Mouse (Mus musculus) layer of hippocampus, adult 9-10 months (tissue): Measurements from ENCODE around the gene Pde12.
"Not testable (repeated sequence)": the region's sequence is repeated elsewhere in the genome, so short reads cannot be mapped to it uniquely, and the experiment has no call there.

Experiments used
- DNase-seq: peaks from one replicate; pipeline ENCODE4 v3.0.0; 2022; ENCODE audit warnings: low spot score

The Pde12 gene

DNA sequence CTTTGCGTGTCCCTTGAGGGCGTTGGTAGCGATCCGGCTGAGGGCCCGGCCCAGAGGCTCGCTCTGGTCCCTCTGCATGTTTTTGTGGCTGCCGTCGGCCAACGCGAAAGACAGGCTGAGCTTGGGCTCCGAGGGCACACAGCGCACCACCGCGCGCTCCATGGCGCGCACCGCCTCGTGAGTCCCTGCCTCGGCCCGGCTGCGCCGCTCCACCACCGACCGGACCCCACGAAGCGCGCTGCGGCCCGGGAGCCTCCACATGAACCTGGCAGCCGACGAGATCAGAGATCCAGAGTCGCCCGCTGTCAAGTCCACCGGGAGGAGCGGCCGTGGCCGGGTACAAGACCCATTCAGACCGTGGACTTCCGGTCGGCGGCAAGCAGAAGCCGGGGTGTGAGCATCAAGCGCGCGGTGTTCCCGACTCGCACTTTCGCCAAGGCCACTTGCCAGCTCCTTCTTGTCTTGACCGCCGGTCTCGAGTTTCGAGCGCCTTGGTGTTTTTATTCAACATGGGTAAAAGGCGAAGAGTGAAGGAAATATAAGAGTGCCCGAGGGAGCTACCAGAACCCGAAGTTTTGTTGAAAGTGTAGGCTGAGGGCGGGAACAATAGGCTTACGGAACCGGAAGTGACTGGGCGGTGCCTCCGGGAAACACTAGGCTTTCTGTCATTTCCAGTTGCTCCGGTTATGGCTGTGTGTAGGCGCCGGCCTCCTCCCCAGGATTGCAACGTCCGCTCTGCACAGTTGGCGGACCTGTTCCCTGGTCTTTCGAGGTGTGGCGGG lies at the start of gene Pde12:
TSS of gene Pde12 (minus strand) at position 592 of the 782 bp plus-strand sequence.
- DNase-seq: peak; percentile 92

DNA sequence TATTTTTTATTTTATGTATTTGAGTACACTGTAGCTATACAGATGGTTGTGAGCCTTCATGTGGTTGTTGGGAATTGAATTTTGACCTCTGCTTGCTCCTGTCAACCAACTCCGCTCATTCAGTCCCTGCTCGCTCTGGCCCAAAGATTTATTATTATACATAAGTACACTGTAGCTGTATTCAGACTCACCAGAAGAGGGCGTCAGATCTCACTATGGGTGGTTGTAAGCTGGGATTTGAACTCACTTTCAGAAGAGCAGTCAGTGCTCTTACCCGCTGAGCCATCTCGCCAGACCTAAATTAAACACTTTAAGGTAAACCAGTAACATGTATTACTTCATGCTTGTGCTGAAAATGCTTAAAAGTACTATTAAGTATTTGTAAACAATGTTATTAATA lies 35.6 kb upstream of the Pde12 start:
- DNase-seq: not testable (repeated sequence)

DNA sequence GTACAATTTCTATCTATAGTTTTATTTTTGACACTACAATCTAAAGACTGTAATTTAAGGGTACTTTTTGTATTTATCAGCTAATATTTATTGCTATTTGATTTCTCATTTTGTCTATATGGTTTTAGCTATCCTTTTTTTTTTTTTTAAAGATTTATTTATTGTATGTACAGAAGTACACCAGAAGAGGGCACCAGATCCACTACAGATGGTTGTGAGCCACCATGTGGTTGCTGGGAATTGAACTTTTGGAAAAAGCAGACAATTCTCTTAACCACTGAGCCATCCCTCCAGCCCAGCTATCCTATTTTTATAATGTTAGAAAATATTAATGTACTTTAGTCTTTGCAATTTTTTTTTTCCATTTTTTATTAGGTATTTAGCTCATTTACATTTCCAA lies 28.2 kb upstream of the Pde12 start:
- no peak for DNase-seq

DNA sequence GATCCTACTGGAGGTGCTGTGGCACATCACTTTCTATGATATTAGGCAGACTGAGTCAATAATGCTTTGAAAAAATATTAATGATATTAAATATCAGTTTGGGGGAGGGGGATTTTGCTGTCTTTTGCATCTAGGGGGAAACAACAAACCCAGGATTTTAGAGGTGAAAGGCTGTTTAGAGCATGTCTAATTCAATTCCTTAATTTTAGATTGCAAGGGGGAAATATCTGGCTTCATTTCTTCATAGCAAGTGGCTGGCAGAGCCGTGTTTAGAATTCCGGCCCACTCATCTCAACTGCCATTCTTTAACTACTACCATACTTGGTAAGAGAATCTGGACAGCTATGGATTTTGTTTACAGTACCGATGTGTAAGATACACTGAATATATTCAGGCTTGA lies 23.3 kb upstream of the Pde12 start, which contains the start of gene Dnah12:
TSS of gene Dnah12 (plus strand) at position 301 of the 400 bp plus-strand sequence.
- DNase-seq: no peak

DNA sequence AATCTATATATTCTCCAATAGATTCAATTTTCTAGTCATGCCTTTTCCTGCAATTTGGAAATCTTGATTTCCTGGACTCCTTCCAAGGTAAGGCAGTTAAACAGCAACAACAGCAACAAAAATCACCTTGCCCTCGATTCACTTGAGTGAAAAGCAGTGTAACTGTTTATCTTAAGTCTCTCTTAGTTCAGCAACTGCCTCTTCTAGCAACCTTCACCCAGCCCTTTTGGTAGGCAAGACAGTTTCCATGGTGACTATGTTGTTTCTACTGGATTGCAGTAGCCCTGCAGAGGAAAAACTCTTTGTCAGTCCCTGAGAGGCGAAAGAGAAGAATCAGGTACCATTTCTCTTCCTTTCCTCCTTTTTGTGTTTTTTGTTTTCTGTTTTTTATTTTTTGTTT lies 21.7 kb upstream of the Pde12 start:
- no peak for DNase-seq

DNA sequence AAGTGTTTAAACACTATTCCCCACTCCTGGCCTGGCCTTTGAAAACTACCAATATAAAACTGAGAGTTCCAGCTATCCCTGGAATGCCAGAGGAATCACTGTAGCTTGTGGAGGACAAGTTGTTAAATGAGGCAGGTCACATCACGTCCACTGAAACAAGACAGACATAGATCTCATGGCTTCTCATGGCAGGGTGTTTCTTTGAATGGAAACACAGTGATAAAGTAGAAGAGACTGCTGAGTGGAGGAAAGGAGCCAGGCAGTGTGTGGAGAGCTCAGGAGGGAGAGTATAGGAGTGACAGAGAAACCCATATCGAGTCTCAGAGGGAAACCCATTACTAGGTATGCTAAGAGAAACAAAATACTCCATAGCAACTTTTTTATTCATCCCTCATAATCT lies 21.0 kb upstream of the Pde12 start:
- DNase-seq: no peak

DNA sequence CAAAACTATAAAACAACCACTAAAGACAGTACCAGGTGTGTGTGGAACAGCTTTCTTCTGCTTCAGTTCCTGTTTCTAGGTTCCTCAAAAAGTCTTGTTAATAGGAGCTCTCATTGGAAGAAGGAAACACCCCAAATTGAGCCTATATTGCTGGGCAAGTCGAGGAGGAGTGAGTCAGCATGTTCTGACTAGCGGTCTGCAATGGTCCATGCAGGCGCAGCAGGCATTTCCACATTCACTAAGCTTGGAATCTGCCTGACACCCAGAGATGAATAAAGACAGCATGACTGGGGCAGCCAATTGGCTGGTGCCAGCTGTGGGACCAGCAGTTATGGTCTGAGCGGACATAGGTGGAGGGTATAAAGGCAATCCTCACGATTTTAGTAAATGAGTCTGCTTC lies 6.1 kb upstream of the Pde12 start:
- DNase-seq: no peak

DNA sequence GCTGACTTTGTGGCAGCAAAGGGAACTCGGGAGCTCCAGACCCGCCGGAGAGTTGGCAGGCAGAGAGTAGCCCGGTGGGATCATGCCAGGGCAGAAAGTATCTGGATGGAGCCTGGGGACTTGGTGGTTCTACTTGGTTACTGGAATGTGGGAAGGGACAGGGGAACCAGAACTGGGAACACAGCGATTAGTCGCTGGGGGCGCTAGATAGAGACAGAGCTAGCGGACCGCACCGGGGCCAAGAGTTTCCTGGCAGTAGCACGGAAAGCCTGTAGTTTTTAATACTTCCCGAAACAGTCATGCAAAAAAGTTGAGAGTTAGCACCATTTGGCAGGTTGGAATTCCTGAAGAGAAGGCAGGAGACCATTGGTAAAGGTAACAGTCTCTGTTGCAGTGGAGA lies 5.7 kb upstream of the Pde12 start:
- DNase-seq: no peak

DNA sequence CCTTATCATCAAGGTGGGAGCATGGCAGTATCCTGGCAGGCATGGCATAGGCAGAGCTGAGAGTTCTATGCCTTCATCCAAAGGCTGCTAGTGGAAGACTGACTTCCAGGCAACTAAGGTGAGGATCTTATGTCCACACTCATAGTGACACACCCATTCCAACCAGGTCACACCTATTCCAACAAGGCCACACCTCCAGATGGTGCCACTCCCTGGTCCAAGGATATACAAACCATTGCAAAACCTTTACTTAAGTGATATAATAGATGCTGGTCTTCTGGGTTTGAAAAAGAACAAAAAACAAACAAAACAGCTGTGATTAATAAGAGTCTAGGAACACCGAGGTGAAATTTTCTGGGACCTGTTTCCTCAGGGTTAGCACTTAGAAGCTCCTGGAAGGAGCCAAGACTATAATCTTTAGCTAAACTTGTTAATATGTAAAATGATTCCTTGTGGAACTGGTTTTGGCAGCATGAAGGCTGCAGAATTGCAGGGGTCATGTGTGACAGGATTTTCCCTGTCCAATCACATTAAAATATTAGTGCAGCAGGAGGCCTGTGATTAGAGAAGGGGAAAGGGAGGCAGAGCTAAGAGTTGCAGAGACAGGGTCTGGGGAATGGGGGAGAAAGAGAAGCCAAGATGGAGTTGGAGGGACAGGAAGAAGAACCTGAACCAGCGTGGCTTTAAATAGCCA lies 4.9 kb upstream of the Pde12 start:
- DNase-seq: not testable (repeated sequence)

DNA sequence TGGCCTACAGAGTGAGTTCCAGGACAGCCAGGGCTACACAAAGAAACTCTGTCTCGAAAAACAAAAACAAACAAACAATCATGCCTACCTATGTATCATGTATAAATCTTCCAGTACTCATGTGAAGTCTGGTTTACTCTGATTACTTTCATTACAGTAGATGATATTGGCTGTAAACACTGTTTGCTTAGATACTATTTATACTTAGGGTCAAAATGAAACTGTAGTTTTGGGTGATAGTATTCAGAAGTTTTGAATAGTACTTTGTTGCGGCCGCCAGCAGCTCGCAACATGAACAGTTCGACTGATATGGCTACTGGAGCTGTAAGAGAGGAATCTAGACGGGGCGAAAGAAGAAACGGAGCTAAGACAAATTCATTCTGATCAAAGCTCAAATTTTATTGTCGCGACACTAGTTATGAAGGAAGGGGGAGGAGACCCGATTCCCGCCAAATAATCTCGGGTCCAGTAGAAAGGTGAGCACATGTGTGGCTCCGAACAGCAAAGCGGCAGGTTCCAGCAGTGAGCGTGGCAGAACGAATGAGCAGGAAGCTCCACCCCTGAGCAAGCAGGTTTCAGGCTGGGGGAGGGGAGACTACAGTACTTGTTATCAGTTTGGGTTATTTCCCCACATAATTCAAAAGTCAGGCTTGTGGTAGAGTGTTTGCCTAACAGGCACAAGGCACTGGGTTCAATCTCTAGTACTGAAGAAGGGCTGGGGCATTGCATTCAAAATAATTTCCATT lies 2.4 kb upstream of the Pde12 start:
- DNase-seq: not testable (repeated sequence)

DNA sequence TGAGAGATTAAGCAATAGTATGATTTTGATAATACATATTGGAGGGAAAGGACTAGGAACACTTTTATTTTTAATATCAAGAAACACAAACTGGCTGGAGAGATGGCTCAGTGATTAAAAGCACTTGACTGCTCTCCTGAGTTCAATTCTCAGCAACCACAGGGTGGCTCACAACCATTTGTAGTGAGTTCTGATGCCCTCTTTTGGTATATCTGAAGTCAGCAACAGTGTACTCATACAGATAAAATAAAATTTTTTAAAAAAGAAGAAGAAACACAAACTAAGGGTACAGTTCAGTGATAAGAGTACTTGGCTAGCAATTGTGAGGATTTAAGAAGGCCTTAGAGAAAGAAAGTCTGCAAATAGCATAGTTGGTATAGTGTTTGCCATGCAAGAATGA lies 1.3 kb upstream of the Pde12 start:
- no peak for DNase-seq

DNA sequence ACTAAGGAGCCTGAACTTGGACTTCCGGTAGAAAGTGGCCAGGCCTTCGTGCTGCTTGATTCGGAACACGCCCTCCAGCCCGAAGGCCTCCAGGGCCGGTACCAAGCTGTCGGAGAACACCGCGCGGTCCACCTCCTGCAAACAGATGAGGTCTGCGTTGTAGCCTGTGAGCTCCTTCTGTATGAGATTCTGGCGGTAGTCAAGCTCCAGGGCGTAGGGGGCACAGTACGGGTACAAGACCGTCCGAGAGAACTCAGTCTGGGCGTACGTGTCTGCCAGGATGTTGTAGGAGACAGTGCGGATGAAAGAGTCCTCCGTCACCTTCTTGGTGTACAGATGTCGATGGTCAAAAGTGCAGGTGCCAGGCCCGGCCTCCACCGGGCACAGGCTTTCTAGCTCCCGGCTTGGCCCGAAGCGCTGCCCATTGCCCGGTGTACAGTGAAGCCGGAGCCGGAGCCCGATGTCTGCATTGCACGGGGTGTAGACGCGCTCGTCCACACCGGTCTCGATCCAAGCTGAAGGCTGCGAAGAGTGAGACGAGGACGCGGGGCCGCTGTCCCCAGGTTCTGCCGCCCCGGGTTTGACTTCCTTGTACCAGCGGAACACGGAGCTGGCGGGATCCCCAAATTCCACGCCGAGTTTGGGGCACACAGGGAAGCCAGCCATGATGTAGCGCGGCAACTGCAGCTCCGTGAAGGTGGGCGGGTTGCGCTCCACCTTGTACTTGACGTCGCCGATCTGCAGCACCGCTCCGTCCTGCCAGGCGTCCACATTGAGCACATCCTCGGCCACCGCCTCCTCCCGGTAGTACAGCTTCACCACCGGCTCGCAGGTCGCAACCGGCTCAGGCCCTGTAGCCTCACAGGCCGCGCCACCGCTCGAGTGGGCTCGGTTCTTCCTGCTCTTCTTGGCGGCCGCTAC lies 1.1 kb downstream of the Pde12 start:
- DNase-seq: no peak

DNA sequence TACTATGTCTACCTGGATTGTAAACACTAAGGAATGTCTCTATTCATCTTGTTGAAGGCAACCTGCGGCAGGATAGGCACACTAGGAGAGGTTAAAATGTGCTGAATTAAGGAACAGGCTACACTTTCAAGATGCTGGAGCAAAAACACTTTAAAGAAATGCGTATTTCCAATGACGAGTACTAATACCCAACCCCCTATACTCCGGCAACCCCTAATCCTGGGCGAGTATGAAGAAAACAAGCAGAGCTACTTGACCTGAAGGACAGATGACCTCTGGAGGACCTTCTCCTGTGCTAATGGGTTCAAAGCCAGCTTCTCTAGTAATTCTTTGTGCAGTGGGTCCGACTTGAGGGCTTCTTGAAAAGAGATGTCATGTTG lies 1.7 kb downstream of the Pde12 start:
- no peak for DNase-seq

DNA sequence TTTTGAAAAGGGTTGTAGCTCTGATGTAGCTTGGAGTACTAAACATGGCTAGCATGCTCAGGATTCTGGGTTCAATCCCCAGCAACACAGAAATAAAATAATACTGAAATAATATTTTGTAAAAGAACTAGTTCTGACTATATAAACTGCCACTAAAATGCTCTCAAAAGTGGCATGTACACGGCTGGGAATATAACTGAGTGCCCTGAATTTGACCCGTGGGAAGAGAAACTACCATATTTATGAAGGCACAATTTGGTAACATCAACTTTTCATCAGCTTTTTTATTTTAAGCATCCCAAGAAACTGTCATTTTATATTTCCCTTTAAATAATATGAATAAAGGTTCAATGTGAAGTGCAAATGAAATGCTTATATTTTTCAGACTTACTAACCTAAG lies 5.8 kb downstream of the Pde12 start:
- no peak for DNase-seq

DNA sequence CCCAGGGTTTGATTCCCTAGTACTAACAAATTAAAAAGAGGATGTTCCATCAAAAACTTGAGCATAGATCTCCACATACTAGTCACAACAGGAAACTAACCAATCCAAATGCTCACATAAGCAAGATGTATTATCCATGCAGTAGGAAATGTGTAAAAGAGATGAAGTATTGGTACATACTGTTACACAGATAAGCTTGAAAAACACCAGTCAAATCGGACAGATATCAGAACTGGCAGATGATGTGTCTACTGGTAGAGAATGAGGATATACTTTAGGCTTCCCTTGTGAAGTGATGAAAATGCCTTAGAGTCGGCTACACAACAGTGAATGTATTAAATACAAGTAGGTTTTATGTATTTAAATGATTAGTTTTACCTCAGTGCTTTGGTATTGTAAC lies 7.2 kb downstream of the Pde12 start:
- no peak for DNase-seq

DNA sequence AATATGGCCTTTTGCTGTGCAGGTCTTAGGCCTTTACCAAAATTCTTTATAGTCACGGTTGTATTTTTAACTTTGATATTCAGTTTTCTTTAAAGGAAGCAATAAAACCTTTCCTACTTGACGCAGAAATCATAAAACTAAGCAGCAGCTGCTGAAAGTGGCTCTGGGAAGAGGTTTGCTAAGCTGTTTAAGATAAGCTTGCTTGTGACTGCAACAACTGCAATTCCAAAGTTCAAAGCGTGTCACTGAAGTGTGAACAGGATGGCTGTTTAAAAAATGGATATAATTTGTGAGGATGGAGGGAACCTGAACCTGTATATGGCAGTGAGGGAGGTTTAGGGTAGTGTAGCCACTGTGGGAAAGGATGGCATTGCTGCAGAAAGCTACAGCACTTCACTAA lies 7.7 kb downstream of the Pde12 start:
- no peak for DNase-seq

DNA sequence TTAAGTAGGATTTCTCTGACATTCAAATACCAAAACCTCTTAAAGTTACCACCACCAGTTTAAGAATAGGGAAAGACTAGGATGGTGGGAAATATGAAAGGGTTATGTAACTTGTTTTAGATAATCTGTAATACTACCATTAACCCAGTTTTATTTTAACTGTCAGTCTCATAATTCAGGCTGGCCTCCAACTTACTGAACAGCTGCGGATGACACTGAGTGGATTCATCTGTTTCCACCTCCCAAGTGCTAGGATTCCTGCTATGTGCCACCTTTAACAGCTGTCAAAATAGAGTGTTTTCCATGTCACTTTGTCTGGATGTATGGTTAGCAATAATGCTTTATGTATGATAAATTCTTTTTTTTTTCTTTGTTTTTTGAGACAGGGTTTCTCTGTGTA lies 9.4 kb downstream of the Pde12 start:
- no peak for DNase-seq

DNA sequence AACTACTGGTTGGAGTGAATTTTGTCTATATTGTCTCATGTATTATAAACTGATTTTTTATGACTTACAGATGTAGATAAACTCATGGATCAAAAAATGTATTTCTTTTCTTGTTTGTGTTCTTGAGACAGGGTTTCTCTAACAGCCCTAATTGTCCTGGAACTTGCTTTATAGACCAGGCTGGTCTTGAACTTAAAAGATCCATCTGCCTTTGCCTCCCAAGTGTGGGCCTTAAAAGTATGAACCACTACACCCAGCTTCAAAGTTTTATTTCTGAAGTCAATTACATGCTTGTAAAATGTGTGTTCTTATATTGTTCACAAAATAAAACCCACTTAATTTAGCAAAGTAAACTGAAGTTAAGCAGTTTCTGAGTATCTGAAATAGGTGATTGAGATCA lies 11.5 kb downstream of the Pde12 start:
- DNase-seq: no peak

DNA sequence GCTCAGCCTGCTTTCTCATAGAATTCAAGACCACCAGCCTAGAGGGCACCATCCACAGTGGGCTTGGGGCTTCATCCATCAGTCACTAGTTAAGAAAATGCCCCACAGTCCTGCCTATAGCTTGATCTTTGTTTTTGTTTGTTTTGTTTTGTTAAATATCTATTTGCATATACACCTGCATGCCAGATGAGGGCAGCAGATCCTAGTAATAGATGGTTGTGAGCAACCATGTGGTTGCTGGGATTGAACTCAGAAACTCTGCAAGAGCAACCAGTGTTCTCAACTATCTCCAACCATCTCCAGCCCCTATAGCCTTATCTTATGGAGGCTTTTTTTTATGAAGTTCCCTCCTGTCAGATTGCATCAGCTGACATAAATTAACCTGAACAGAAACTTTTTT lies 17.8 kb downstream of the Pde12 start:
- DNase-seq: no peak

DNA sequence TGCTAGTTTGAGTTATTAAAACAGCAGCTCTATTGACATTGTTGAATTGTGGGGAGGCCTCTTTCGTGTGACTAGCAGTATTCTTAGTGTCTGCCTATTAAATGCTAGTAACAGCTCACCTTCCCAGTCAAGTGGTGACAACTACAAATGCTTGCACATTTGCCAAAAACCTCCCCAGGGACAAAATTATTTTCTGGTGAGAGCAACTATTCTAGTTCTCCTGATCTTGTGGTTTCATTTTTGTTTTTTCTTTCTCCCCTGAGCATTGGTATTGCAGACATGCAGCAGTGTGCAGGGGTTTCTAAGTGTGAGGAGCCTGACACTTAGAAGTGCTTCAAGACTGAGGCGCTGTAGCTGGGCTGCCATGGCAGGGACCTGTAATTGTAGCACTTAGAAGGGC lies 21.9 kb downstream of the Pde12 start:
- DNase-seq: no peak

DNA sequence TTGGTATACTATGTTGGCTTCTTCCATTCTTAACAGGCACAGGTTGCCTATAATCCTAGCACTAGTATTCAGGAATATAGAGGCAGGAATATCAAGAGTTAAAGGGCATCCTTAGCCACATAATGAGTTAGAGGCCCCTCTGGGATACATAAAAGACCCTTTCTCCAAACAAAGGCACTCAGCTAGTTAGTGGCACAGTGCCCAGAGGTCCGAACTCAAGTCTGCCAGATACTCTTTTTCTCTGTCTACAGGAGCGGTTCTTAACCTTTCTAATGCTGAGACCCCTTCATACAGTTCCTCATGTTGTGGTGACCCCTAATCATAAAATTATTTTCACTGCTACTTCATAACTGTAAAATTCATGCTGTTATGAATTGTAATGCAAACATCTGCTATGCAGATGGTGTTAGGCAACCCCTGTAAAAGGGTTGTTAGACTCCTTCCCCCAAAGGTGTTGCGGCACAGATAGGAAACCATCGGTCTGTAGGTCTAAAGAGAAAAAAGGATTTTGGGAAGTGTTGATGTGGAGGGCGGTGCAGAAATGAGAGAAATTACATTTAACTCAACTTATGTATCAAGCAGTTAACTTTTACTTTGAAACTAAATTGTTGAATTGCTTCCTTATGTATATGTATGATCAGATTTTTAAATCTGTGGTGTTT lies 23.6 kb downstream of the Pde12 start:
- no peak for DNase-seq
